Mouse (Mus musculus): ENCODE measurements around the gene Alcam. TPM values are rescaled to one million over a fixed set of nuclear protein-coding genes. Genes with fewer than 3 reads are reported as not detected.

The Alcam gene
- total RNA-seq, 2 experiments from 2014 or later, result 0.97 to 2.4 TPM

- no peak for DNase-seq
Observed at GRCm38 (mm10) chr16:52250196-52250595, 203.7 kb downstream of the Alcam start.

- no peak for DNase-seq
Observed at GRCm38 (mm10) chr16:52243421-52243973, 210.4 kb downstream of the Alcam start.

GRCm38 (mm10) chr16:52242144-52242543 is 211.7 kb downstream of the Alcam start:
- DNase-seq, result no peak

- no peak for DNase-seq
Observed at GRCm38 (mm10) chr16:52229930-52230329, 223.9 kb downstream of the Alcam start.

GRCm38 (mm10) chr16:52229446-52229845 is 224.4 kb downstream of the Alcam start:
- DNase-seq, result no peak

- no peak for DNase-seq
Observed at GRCm38 (mm10) chr16:52222896-52223295, 231.0 kb downstream of the Alcam start.

- DNase-seq, result no peak
Observed at GRCm38 (mm10) chr16:52219069-52219468, 234.8 kb downstream of the Alcam start.

- no peak for DNase-seq
Observed at GRCm38 (mm10) chr16:52210844-52211606, 242.8 kb downstream of the Alcam start.

GRCm38 (mm10) chr16:52200107-52200506 is 253.8 kb downstream of the Alcam start:
- no peak for DNase-seq

Measured in gastrocnemius, postnatal 25 days (tissue).